Mouse (Mus musculus) limb, embryonic 11.5 days (tissue): ENCODE results near the gene Cmya5. TPM values are rescaled to one million over a fixed set of nuclear protein-coding genes. Genes with fewer than 3 reads are reported as not detected.

ENCODE experiments used
- ATAC-seq: fragments of 200-750 bp; cut with Nextera tagmentation; 2 replicates; pipeline ENCODE4 v1.8.0; 2017; ENCODE audit warnings: low read depth; ENCODE audit not compliant: insufficient number of reproducible peaks, low FRiP score, low TSS enrichment
- DNase-seq: peaks from one replicate; pipeline ENCODE4 v3.0.0-alpha.2; 2015; ENCODE audit warnings: low spot score
- H3K27ac ChIP-seq: fragments of 300-500 bp; sonication (generic); replicated peaks from 2 replicates; pipeline ENCODE4 v1.5.1; 2014; ENCODE audit warnings: low read depth, mild to moderate bottlenecking, low read length
- H3K27me3 ChIP-seq: fragments of 300-500 bp; sonication (generic); 2 replicates; pipeline ENCODE4 v1.6.1; 2014; ENCODE audit warnings: mild to moderate bottlenecking, low read length, mixed read lengths; ENCODE audit not compliant: control insufficient read depth, insufficient read depth
- H3K36me3 ChIP-seq: fragments of 300-500 bp; sonication (generic); 2 replicates; pipeline ENCODE4 v1.6.1; 2014; ENCODE audit warnings: mild to moderate bottlenecking, low read length, moderate library complexity, mixed read lengths; ENCODE audit not compliant: control insufficient read depth, insufficient read depth
- H3K4me1 ChIP-seq: fragments of 300-500 bp; sonication (generic); 2 replicates; pipeline ENCODE4 v1.6.1; 2014; ENCODE audit warnings: low read length, mixed read lengths; ENCODE audit not compliant: control insufficient read depth, insufficient read depth
- H3K4me2 ChIP-seq: fragments of 300-500 bp; sonication (generic); 2 replicates; pipeline ENCODE4 v1.6.1; 2014; ENCODE audit warnings: low read depth, mild to moderate bottlenecking, moderate library complexity; ENCODE audit not compliant: severe bottlenecking
- H3K4me3 ChIP-seq: fragments of 300-500 bp; sonication (generic); 2 replicates; pipeline ENCODE4 v1.5.1; 2014; ENCODE audit warnings: low read depth, low read length
- H3K9ac ChIP-seq: fragments of 300-500 bp; sonication (generic); 2 replicates; pipeline ENCODE4 v1.6.1; 2014; ENCODE audit warnings: mild to moderate bottlenecking, low read length
- H3K9me3 ChIP-seq: fragments of 300-500 bp; sonication (generic); 2 replicates; pipeline ENCODE4 v1.6.1; 2016; ENCODE audit warnings: low read length; ENCODE audit not compliant: control insufficient read depth
- WGBS: fragments of 180-500 bp; shearing (Covaris S2); extraction: QIAGEN DNeasy Blood & Tissue Kit; methylation state at CpG from one replicate; pipeline ENCODE4 v1.1.7; 2014; 5-methylcytosine and 5-hydroxymethylcytosine counted together
- polyA plus RNA-seq: library from polyadenylated mRNA; unstranded; fragments of >200 nt; fragmentation: Nextera tagmentation; extraction: Ambion mirVana; gene quantifications from 2 replicates; pipeline ENCODE4 v1.2.1, GENCODE M21; 2014

Cmya5 gene
- polyA plus RNA-seq, 1 experiment from 2014 or later, result 0.01 TPM

GRCm38 (mm10) chr13:93177571-93177970, 33.0 kb upstream of the Cmya5 start:
- Histone ChIP-seq H3K4me2 (no peak overlapping the region), H3K9ac (no peak overlapping the region), H3K27me3 (no peaks in the 10 kb centered on the region), H3K9me3 (no peaks in the 10 kb centered on the region), H3K4me1 (no peaks in the 10 kb centered on the region), H3K27ac (no peak overlapping the region), H3K36me3 (no peaks in the 10 kb centered on the region), H3K4me3 (no peak overlapping the region)
- DNase-seq, result no peak
- no peak for ATAC-seq

- no peaks in the 10 kb centered on the region for H3K4me1 ChIP-seq
- DNase-seq (no peak), ATAC-seq (no peak)
- no peak overlapping the region for H3K4me3 ChIP-seq
- no peak overlapping the region for H3K27ac ChIP-seq
- 89% methylated on average over 4 of the region's 4 CpGs for WGBS
- H3K9ac ChIP-seq, result no peak overlapping the region
- peaks cover 9% of the 10 kb centered on the region for H3K36me3 ChIP-seq
- H3K27me3 ChIP-seq, result no peaks in the 10 kb centered on the region
- H3K9me3 ChIP-seq, result no peaks in the 10 kb centered on the region
- no peak overlapping the region for H3K4me2 ChIP-seq
These were observed 18.8 kb upstream of the Cmya5 start for GRCm38 (mm10) chr13:93163303-93163702.

GRCm38 (mm10) chr13:93162456-93162855, 17.9 kb upstream of the Cmya5 start:
- peaks cover 9% of the 10 kb centered on the region for H3K36me3 ChIP-seq
- H3K9me3 ChIP-seq, result no peaks in the 10 kb centered on the region
- ATAC-seq, result no peak
- H3K4me2 ChIP-seq, result no peak overlapping the region
- no peak overlapping the region for H3K9ac ChIP-seq
- no peak overlapping the region for H3K4me3 ChIP-seq
- no peak overlapping the region for H3K27ac ChIP-seq
- no peak for DNase-seq
- H3K27me3 ChIP-seq, result no peaks in the 10 kb centered on the region
- no peaks in the 10 kb centered on the region for H3K4me1 ChIP-seq

- Histone ChIP-seq H3K27ac (no peak overlapping the region), H3K9ac (no peak overlapping the region), H3K4me1 (no peaks in the 10 kb centered on the region), H3K36me3 (peaks cover 5% of the 10 kb centered on the region), H3K27me3 (no peaks in the 10 kb centered on the region), H3K9me3 (no peaks in the 10 kb centered on the region), H3K4me2 (no peak overlapping the region), H3K4me3 (no peak overlapping the region)
- DNase-seq, result no peak
- WGBS, result 95% methylated on average over 6 of the region's 6 CpGs
- ATAC-seq, result no peak
These were observed 13.7 kb upstream of the Cmya5 start for GRCm38 (mm10) chr13:93158261-93158660.

GRCm38 (mm10) chr13:93153280-93153679, 8.8 kb upstream of the Cmya5 start:
- H3K9me3 ChIP-seq, result no peaks in the 10 kb centered on the region
- no peak overlapping the region for H3K9ac ChIP-seq
- H3K4me3 ChIP-seq, result no peak overlapping the region
- peaks cover under 1% of the 10 kb centered on the region; the same call in 1 of the 2 replicates for H3K36me3 ChIP-seq
- DNase-seq (no peak), ATAC-seq (no peak)
- WGBS, result 93% methylated on average over 1 of the region's 1 CpGs
- no peaks in the 10 kb centered on the region for H3K27me3 ChIP-seq
- no peaks in the 10 kb centered on the region for H3K4me1 ChIP-seq
- no peak overlapping the region for H3K4me2 ChIP-seq
- H3K27ac ChIP-seq, result no peak overlapping the region

GRCm38 (mm10) chr13:93143819-93144283, 673 bp downstream of the Cmya5 start:
- peak overlapping the region; percentile 78; the same call in 1 of the 2 replicates for H3K9ac ChIP-seq
- ATAC-seq (peak; percentile 46; the same call in 1 of the 2 replicates), DNase-seq (no peak)
- H3K27ac ChIP-seq, result no peak overlapping the region
- H3K9me3 ChIP-seq, result no peaks in the 10 kb centered on the region
- H3K4me1 ChIP-seq, result no peaks in the 10 kb centered on the region
- peak overlapping the region; percentile 42 for H3K4me3 ChIP-seq
- 0 out of 2 replicates have a peak, but pooled peaks cover 2% of the 10 kb centered on the region for H3K36me3 ChIP-seq
- H3K4me2 ChIP-seq, result peak overlapping the region; percentile 91
- 24% methylated on average over 11 of the region's 11 CpGs for WGBS
- H3K27me3 ChIP-seq, result no peaks in the 10 kb centered on the region

GRCm38 (mm10) chr13:93141184-93141583, 3.3 kb downstream of the Cmya5 start:
- H3K9me3 ChIP-seq, result no peaks in the 10 kb centered on the region
- DNase-seq (no peak), ATAC-seq (no peak)
- H3K27ac ChIP-seq, result no peak overlapping the region
- no peaks in the 10 kb centered on the region for H3K36me3 ChIP-seq
- WGBS, result 93% methylated on average over 6 of the region's 6 CpGs
- no peak overlapping the region for H3K4me3 ChIP-seq
- no peak overlapping the region for H3K4me2 ChIP-seq
- H3K27me3 ChIP-seq, result no peaks in the 10 kb centered on the region
- H3K4me1 ChIP-seq, result no peaks in the 10 kb centered on the region
- H3K9ac ChIP-seq, result no peak overlapping the region

GRCm38 (mm10) chr13:93138059-93138458, 6.5 kb downstream of the Cmya5 start:
- no peak overlapping the region for H3K27ac ChIP-seq
- ATAC-seq (no peak), DNase-seq (no peak)
- no peaks in the 10 kb centered on the region for H3K36me3 ChIP-seq
- 30% methylated on average over 1 of the region's 1 CpGs for WGBS
- H3K4me1 ChIP-seq, result no peaks in the 10 kb centered on the region
- no peak overlapping the region for H3K9ac ChIP-seq
- H3K4me2 ChIP-seq, result no peak overlapping the region
- no peaks in the 10 kb centered on the region for H3K27me3 ChIP-seq
- no peaks in the 10 kb centered on the region for H3K9me3 ChIP-seq
- no peak overlapping the region for H3K4me3 ChIP-seq

- Histone ChIP-seq H3K4me1 (no peaks in the 10 kb centered on the region), H3K9me3 (no peaks in the 10 kb centered on the region), H3K36me3 (no peaks in the 10 kb centered on the region), H3K4me2 (no peak overlapping the region), H3K9ac (no peak overlapping the region), H3K27ac (no peak overlapping the region), H3K27me3 (no peaks in the 10 kb centered on the region), H3K4me3 (no peak overlapping the region)
- no peak for DNase-seq
- 84% methylated on average over 7 of the region's 7 CpGs for WGBS
- no peak for ATAC-seq
These were observed 7.4 kb downstream of the Cmya5 start for GRCm38 (mm10) chr13:93137098-93137497.
